Mouse (Mus musculus): ENCODE results near the gene Supt16. TPM values are rescaled to one million over a fixed set of nuclear protein-coding genes. Genes with fewer than 3 reads are reported as not detected.

Gene Supt16
- polyA plus RNA-seq, 1 experiment from 2014 or later, result 52.1 TPM

- Histone ChIP-seq H3K4me2 (no peak overlapping the region), H3K27me3 (replicated peaks; ENCODE audit: control insufficient read depth, insufficient read depth, low read length) (no peaks in the 10 kb centered on the region), H3K27ac (ENCODE audit: low read depth, low read length) (no peak overlapping the region), H3K9me3 (ENCODE audit: control insufficient read depth, low read length) (no peaks in the 10 kb centered on the region), H3K36me3 (ENCODE audit: control insufficient read depth, insufficient read depth, low read length) (peaks cover 44% of the 10 kb centered on the region), H3K9ac (ENCODE audit: low read depth, low read length) (no peak overlapping the region), H3K4me3 (ENCODE audit: low read depth, low read length) (no peak overlapping the region), H3K4me1 (replicated peaks; ENCODE audit: control insufficient read depth, insufficient read depth, low read length) (no peaks in the 10 kb centered on the region)
- 84% methylated on average over 5 of the region's 5 CpGs for WGBS
- no peak for ATAC-seq (replicated peaks; ENCODE audit: low FRiP score)
- DNase-seq (ENCODE audit: low spot score), result no peak
Observed at GRCm38 (mm10) chr14:52217261-52217660, 20.0 kb upstream of the Supt16 start.

GRCm38 (mm10) chr14:52199412-52199811 is 2.2 kb upstream of the Supt16 start:
- H3K4me1 ChIP-seq (replicated peaks; ENCODE audit: control insufficient read depth, insufficient read depth, low read length), result peaks cover 18% of the 10 kb centered on the region
- H3K36me3 ChIP-seq (ENCODE audit: control insufficient read depth, insufficient read depth, low read length), result peaks cover 25% of the 10 kb centered on the region
- DNase-seq (ENCODE audit: low spot score), result no peak
- H3K27me3 ChIP-seq (replicated peaks; ENCODE audit: control insufficient read depth, insufficient read depth, low read length), result no peaks in the 10 kb centered on the region
- H3K9ac ChIP-seq (ENCODE audit: low read depth, low read length), result no peak overlapping the region
- H3K4me2 ChIP-seq, result peak overlapping the region; percentile 65
- H3K4me3 ChIP-seq (ENCODE audit: low read depth, low read length), result no peak overlapping the region
- ATAC-seq (replicated peaks; ENCODE audit: low FRiP score), result no peak
- H3K27ac ChIP-seq (ENCODE audit: low read depth, low read length), result peak overlapping the region; percentile 98; the same call in 1 of the 2 replicates
- WGBS, result 70% methylated on average over 4 of the region's 4 CpGs
- no peaks in the 10 kb centered on the region for H3K9me3 ChIP-seq (ENCODE audit: control insufficient read depth, low read length)

GRCm38 (mm10) chr14:52198141-52198540 is 925 bp upstream of the Supt16 start:
- DNase-seq (ENCODE audit: low spot score), result no peak

GRCm38 (mm10) chr14:52196230-52197155 is 723 bp downstream of the Supt16 start:
- DNase-seq (ENCODE audit: low spot score), result no peak
- WGBS, result under 1% methylated on average over 53 of the region's 59 CpGs
- H3K9ac ChIP-seq (ENCODE audit: low read depth, low read length), result peak overlapping the region; percentile 98
- peaks cover 16% of the 10 kb centered on the region for H3K36me3 ChIP-seq (ENCODE audit: control insufficient read depth, insufficient read depth, low read length)
- H3K27ac ChIP-seq (ENCODE audit: low read depth, low read length), result peak overlapping the region; percentile 98
- H3K27me3 ChIP-seq (replicated peaks; ENCODE audit: control insufficient read depth, insufficient read depth, low read length), result no peaks in the 10 kb centered on the region
- peak overlapping the region; percentile 65 for H3K4me2 ChIP-seq
- no peaks in the 10 kb centered on the region for H3K9me3 ChIP-seq (ENCODE audit: control insufficient read depth, low read length)
- peaks cover 18% of the 10 kb centered on the region for H3K4me1 ChIP-seq (replicated peaks; ENCODE audit: control insufficient read depth, insufficient read depth, low read length)
- peak overlapping the region; percentile 99 for H3K4me3 ChIP-seq (ENCODE audit: low read depth, low read length)
- 0 out of 2 replicates have a peak, but pooled peaks have one; percentile 6 for ATAC-seq (replicated peaks; ENCODE audit: low FRiP score)

More at GRCm38 (mm10) chr14:52198141-52198540, 925 bp upstream of the Supt16 start:
- ATAC-seq (replicated peaks; ENCODE audit: low FRiP score), result no peak
- peak overlapping the region; percentile 98; the same call in 1 of the 2 replicates for H3K27ac ChIP-seq (ENCODE audit: low read depth, low read length)
- peak overlapping the region; percentile 32; the same call in 1 of the 2 replicates for H3K9ac ChIP-seq (ENCODE audit: low read depth, low read length)
- H3K4me3 ChIP-seq (ENCODE audit: low read depth, low read length), result peak overlapping the region; percentile 99
- peak overlapping the region; percentile 65 for H3K4me2 ChIP-seq
- no peaks in the 10 kb centered on the region for H3K27me3 ChIP-seq (replicated peaks; ENCODE audit: control insufficient read depth, insufficient read depth, low read length)
- H3K9me3 ChIP-seq (ENCODE audit: control insufficient read depth, low read length), result no peaks in the 10 kb centered on the region
- H3K4me1 ChIP-seq (replicated peaks; ENCODE audit: control insufficient read depth, insufficient read depth, low read length), result peaks cover 18% of the 10 kb centered on the region
- peaks cover 26% of the 10 kb centered on the region for H3K36me3 ChIP-seq (ENCODE audit: control insufficient read depth, insufficient read depth, low read length)
- 25% methylated on average over 3 of the region's 3 CpGs for WGBS

- peaks cover 24% of the 10 kb centered on the region for H3K4me1 ChIP-seq (replicated peaks; ENCODE audit: control insufficient read depth, insufficient read depth, low read length)
- peak overlapping the region; percentile 65 for H3K4me2 ChIP-seq
- peak overlapping the region; percentile 99 for H3K4me3 ChIP-seq (ENCODE audit: low read depth, low read length)
- ATAC-seq (replicated peaks; ENCODE audit: low FRiP score) (no peak), DNase-seq (ENCODE audit: low spot score) (no peak)
- H3K27ac ChIP-seq (ENCODE audit: low read depth, low read length), result no peak overlapping the region
- 12% methylated on average over 3 of the region's 3 CpGs for WGBS
- no peaks in the 10 kb centered on the region for H3K9me3 ChIP-seq (ENCODE audit: control insufficient read depth, low read length)
- peaks cover 16% of the 10 kb centered on the region for H3K36me3 ChIP-seq (ENCODE audit: control insufficient read depth, insufficient read depth, low read length)
- peak overlapping the region; percentile 98; the same call in 1 of the 2 replicates for H3K9ac ChIP-seq (ENCODE audit: low read depth, low read length)
- H3K27me3 ChIP-seq (replicated peaks; ENCODE audit: control insufficient read depth, insufficient read depth, low read length), result no peaks in the 10 kb centered on the region
Observed at GRCm38 (mm10) chr14:52195691-52196090, 1.5 kb downstream of the Supt16 start.

GRCm38 (mm10) chr14:52190740-52191359 is 6.4 kb downstream of the Supt16 start:
- ATAC-seq (replicated peaks; ENCODE audit: low FRiP score) (peak; percentile 89), DNase-seq (ENCODE audit: low spot score) (peak; percentile 43)
- Histone ChIP-seq H3K27me3 (replicated peaks; ENCODE audit: control insufficient read depth, insufficient read depth, low read length) (no peaks in the 10 kb centered on the region), H3K4me3 (ENCODE audit: low read depth, low read length) (no peak overlapping the region), H3K9me3 (ENCODE audit: control insufficient read depth, low read length) (no peaks in the 10 kb centered on the region), H3K36me3 (ENCODE audit: control insufficient read depth, insufficient read depth, low read length) (peaks cover 10% of the 10 kb centered on the region), H3K9ac (ENCODE audit: low read depth, low read length) (no peak overlapping the region), H3K27ac (ENCODE audit: low read depth, low read length) (peak overlapping the region; percentile 75), H3K4me1 (replicated peaks; ENCODE audit: control insufficient read depth, insufficient read depth, low read length) (peaks cover 11% of the 10 kb centered on the region), H3K4me2 (peak overlapping the region; percentile 16; the same call in 1 of the 2 replicates)

- no peaks in the 10 kb centered on the region for H3K9me3 ChIP-seq (ENCODE audit: control insufficient read depth, low read length)
- DNase-seq (ENCODE audit: low spot score) (no peak), ATAC-seq (replicated peaks; ENCODE audit: low FRiP score) (no peak)
- H3K4me2 ChIP-seq, result no peak overlapping the region
- H3K4me1 ChIP-seq (replicated peaks; ENCODE audit: control insufficient read depth, insufficient read depth, low read length), result peaks cover 6% of the 10 kb centered on the region; the same call in 1 of the 2 replicates
- 66% methylated on average over 2 of the region's 2 CpGs for WGBS
- H3K36me3 ChIP-seq (ENCODE audit: control insufficient read depth, insufficient read depth, low read length), result peaks cover 10% of the 10 kb centered on the region
- no peaks in the 10 kb centered on the region for H3K27me3 ChIP-seq (replicated peaks; ENCODE audit: control insufficient read depth, insufficient read depth, low read length)
- H3K4me3 ChIP-seq (ENCODE audit: low read depth, low read length), result no peak overlapping the region
- H3K27ac ChIP-seq (ENCODE audit: low read depth, low read length), result no peak overlapping the region
- H3K9ac ChIP-seq (ENCODE audit: low read depth, low read length), result no peak overlapping the region
Observed at GRCm38 (mm10) chr14:52189519-52189918, 7.7 kb downstream of the Supt16 start.

- WGBS, result 74% methylated on average over 1 of the region's 1 CpGs
- Histone ChIP-seq H3K27me3 (replicated peaks; ENCODE audit: control insufficient read depth, insufficient read depth, low read length) (no peaks in the 10 kb centered on the region), H3K9me3 (ENCODE audit: control insufficient read depth, low read length) (no peaks in the 10 kb centered on the region), H3K36me3 (ENCODE audit: control insufficient read depth, insufficient read depth, low read length) (peaks cover 5% of the 10 kb centered on the region), H3K4me3 (ENCODE audit: low read depth, low read length) (no peak overlapping the region), H3K4me2 (no peak overlapping the region), H3K27ac (ENCODE audit: low read depth, low read length) (no peak overlapping the region), H3K4me1 (replicated peaks; ENCODE audit: control insufficient read depth, insufficient read depth, low read length) (peaks cover 6% of the 10 kb centered on the region; the same call in 1 of the 2 replicates), H3K9ac (ENCODE audit: low read depth, low read length) (no peak overlapping the region)
- DNase-seq (ENCODE audit: low spot score) (no peak), ATAC-seq (replicated peaks; ENCODE audit: low FRiP score) (no peak)
Observed at GRCm38 (mm10) chr14:52188788-52189187, 8.4 kb downstream of the Supt16 start.
